Mouse (Mus musculus) thymus, postnatal 10 days (tissue): ENCODE results near the gene Dnaic2.

Experiments used
- DNase-seq, 2 experiments: peaks; one replicate each; pipeline ENCODE4 v3.0.0; 2021; ENCODE audit warnings: low spot score in 2 of 2

Dnaic2 gene

DNA sequence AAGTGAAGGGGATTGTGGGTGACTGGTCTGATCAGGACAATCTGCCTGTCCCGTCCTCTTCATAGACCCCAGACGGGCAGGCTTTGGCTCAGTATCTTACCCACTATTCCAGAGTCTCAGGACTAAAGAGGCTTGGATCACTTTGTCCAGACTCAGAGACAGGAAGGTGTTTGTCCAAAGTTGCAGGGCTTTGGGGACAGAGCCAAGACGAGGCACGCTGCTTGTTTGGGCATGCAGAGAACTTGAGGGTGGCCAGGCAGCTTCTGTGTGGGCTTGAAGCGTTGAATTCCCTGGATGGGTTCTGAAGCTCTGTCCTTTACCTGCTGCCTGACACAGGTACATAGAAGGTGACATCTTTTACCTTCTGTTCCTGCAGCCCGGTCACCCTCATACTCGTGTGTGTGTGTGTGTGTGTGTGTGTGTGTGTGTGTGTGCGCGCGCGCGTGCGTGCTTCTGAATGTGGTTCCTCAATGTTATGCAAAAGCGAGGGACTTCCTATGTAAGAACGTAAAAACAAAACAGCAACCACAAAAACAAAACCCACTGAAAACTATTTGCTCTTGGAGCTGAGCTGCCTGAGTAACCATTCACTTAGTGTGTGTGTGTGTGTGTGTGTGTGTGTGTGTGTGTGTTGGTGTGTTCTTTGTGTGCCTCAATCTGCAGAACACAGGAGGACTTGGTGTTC lies 24.8 kb upstream of the Dnaic2 start:
- DNase-seq = no peak

DNA sequence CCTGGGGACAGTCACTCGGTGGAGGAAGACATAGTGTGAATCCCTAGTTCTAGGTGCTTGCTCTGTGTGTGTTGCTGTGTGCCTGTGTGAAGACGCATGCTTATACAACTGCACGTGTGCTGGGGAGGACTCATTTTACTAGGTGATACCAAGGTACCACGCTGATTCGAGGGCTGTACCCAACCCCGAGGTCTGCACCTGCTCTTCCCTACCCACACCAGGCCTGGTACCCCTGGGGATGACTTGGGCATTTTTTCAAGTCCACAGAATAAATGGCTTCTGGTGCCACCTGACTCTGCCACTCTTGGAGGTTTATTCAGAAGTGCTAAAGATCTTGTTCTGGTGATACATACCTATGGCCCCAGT lies 24.2 kb upstream of the Dnaic2 start:
- DNase-seq = no peak

DNA sequence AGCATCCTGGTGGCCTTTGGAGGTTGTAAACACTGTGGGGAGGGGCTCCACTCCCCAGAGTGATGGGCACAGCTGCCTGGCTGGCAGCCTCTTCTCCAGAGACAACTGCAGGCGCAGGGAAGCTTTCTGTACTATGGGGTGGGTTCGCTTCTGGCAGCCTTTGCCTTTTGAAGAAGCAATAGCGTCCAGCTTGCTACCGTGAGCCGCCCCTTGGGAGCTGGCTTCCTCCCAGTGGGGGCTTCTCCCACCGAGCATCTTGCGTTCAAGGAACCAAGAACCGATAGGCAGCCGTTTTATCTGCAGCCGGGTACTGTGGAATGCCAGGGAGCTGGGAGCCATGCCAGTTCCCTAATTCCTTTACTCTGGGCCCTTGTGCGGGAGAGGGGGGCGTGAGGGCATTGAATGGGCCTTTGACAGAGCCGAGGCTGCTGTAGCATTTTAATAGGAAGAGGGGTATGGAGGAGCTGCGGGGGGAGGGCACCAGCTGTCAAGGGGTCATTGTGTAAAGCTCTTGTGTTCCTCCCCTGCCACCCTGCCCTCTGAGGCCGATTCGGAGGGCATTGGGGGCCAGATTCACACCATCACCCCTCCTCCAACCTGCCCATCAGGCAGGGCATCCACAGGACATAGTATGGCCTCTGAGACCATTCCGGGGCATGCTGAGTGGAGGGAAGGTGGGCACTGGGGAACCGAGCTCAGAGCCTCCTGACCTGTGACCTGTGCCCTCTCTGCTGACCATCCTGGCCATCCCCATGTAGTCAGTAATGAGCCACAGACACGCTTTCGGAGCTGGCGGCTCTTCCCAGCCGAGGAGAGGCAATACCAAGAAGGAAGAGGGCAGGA lies 22.9 kb upstream of the Dnaic2 start:
- DNase-seq = no peak

DNA sequence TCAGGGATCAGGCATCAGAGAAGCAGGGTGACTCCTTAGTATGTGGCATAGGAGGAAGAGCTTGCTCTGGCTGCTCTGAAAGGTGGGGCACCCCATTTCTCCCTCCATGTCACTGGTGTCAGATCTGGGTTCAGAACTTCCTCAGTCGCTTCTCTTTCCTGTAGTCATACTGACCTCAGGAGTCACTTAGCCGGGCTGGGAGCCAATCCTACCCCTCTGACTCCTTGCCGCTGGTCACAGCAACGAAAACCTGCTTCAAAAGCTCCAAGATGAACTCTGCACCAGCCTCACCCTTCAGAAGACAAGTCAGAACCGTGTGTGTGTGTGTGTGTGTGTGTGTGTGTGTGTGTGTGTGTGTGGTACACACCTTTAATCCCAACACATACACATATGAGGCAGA lies 20.9 kb upstream of the Dnaic2 start:
- no peak for DNase-seq

DNA sequence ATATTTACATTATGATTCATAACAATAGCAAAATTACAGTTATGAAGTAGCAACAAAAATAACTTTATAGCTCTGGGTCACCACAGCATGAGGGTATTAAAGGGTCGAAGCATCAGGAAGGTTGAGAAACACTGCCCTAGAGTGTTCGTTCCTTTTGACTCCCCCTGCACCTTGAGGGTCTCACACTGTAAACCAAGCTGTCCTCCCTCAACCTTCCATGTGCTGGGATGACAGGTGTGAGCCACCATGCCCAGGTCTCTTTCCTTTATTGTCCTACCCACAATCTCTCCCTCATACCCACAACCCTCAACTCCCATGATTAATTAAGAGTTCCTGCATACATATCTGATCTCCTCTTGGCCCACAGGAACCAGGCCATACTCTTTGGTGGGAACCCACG lies 15.8 kb upstream of the Dnaic2 start:
- no peak for DNase-seq

DNA sequence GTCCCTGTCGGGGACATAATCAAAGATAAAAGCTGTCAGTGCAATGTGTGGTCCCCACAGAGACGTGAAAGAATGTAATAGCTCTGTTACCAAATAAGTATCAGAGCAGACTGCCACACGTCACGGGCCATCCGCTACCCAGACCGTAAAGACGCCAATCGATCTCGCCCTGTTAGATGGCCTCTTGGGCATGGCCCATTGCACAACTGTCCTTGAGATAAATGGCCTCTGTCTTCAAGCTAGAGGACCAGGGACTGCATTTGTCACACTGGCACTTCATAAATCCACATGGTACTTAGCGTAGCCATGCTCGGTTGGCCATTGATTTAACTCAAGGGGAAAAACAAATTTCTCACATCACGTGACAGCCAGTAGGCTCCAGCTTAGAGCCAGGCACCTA lies 15.3 kb upstream of the Dnaic2 start:
- DNase-seq = no peak

DNA sequence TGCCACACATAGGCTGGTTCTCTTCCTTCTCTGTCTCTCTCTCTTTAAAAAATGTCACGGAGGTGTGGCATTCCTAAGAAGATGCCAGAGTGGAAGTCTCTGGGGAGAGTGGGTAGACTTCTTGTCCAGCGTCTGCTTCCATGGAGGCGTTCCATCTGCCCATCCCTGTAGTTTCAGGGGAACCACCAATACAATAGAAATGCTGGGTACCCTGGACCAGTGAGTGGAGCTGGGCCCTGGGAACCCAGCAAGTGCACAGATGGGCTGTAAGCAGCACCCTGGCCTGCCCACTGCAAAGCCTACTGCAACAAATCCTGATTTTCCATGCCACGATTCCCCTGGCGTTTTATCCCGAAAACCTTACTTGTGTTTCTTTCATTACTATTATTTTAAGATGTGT lies 12.7 kb upstream of the Dnaic2 start:
- no peak for DNase-seq

DNA sequence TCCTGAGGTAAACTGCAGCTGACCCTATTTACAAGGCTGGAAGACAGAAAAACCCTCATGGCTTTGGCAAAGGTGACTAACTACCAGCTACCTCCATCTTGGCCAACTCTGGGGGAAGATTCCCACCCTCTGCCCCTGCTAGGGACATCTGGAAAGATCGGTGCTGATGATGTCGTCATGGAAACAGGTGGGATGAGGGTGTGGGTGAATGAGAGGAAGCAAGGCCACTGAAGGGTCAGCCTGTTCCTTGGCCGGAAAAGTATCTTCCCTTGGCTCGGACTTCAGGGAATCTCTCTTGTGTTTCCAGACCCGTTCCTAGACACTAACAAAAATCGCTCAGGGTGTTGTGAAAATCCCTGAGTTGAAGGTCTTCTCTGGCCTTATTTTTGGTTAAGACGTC lies 11.7 kb upstream of the Dnaic2 start:
- DNase-seq = no peak

DNA sequence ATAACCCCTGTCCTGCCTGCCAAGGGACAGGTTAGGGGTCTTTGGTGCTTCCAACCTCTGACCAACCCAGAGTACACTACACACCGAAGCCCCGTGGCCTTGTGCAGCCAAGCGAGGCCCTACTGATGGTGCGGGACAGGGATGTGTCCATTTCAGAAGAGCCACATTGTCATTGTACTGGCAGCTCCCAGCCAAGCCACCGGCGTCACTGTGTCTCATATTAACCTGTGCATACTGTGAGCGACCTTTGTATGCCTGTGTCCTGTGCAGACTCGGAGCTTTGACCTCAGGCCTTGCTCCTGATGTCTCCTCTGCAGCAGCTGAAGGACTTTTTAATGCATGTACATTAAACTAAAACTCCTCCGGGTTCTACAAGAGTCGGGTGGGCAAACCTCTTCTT lies 6.7 kb upstream of the Dnaic2 start:
- no peak for DNase-seq

DNA sequence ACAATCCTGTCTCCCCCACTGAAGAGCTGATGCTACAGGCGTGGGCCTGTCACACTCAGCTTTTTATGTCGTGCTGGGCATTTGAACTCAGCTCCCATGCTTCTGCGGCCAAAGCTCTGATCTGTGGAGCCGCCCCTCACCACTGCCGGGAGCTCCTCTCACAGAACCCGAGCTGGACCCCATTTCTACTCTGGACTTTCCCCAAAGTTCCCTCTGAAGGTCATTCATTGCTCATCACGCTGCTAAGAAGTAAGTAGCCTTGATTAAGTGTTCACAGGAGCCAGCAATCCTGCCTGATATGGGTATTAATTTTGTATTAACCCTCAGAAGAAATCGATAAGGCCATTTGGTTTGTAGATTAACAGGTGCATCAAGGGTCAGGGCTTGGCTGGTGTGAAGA lies 4.8 kb upstream of the Dnaic2 start:
- no peak for DNase-seq

DNA sequence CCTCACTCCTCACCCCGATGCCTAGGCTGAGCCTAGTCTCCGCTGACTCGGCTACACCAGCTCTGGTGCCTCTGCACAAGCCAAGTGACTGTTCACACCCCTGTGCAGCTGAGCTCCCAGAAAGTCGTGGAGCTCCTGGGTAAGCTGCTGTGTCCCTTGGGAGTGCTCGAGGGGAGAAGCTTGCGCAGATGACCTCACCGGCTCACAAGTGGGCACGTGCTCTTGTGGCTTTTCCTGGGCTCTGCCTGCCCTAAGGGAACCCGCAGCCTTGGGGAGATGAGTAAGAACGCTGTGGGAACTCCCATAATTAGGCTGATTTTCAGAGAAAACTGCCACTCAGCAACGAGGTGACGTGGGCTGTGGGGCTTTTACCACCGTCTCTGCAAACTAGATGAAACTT lies 4.2 kb upstream of the Dnaic2 start:
- no peak for DNase-seq

DNA sequence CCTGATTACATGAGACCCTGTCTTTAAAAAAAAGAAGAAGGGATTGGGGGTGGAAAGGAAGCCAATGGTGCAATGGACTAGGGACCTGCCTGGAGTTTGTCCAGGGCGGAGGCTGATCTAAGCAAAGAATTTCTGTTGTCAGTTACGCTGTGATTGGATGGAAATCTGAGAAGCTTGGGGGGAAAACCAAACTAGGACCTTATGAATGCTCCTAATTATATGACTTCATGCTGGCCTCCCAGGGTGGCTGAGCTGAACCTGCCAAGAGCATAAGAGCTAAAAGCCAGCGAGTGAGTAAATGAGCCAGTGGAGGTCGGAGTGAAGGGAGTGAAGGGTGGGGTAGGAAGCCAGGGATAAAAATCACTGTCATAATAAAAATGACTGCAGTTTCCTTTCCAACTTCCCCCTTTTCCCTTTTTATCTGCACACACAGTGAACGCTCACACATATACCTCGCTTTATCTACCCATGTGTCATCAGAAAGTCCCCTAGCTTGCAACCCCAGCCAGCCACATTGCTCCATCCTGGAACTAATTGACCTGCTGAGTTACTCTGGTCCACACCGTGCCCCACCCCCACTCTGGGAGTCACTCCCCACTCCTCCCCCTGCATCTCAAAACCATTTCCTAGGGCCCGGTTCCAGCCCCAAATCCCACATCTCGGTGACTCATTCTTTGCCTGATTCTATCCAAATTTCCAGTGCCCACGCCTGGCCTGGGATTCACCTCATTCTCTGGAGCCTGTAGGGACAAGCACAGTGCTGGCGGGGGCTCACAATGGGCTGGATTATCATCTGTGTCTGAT lies 2.2 kb upstream of the Dnaic2 start:
- DNase-seq = no peak

DNA sequence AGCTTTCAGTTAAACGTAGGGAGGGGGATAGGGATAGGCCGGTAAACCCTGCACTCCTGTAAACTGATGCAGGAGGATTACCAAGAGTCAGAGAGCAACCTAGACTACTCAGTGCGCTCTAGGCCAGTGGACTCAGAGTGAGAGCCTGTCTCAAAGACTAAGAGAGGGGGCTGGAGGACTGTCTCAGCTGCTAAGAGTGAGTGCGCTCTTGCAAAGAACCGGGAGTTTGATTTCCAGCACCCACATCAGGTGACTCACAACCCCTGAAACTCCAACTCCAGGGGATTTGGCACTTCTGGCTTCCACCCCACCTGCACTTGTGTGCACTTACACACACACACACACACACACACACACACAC lies 598 bp downstream of the Dnaic2 start:
- no peak for DNase-seq

DNA sequence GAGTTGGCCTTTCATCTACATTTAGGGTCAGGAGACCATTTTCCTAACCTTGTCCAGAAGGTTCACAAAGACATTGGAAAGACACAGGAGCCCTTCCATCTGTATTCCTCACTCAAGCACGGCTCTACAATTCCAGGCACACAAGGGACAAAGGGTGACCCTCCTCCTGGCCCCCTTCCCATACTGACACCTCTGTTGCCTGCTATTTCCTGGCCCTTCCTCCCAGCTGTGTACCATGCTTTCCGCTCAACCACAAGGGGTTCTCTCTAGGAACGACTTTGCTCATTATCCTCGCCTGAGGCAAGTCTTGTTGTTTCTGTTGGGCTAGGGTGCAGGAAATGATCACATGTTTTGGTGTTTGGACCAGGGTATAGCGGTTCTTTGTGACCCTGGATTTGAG lies 1.1 kb downstream of the Dnaic2 start:
- DNase-seq = no peak

DNA sequence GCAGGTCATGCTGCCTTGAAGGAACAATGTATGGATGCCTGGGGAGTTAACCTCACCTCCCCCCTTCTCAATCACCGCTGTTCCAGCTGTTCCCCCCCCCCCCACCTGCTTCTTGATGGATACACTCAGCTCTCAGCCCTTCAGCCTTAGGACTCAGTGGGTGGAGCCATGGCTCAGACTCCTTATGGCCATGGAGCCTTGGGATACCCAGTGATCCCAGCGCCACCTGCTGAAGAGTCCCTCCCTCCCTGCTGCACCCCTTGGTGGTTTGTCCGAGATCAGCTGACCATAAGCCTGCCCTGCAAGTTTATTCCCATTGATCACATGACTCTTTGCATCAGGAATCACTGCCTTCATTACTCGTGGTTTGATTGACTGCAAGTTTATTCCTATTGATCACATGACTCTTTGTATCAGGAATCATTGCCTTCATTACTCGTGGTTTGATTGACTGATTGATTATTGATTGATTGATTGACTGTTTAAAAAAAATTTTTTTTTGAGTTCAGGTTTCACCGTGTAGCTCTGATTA lies 2.7 kb downstream of the Dnaic2 start:
- DNase-seq = no peak

DNA sequence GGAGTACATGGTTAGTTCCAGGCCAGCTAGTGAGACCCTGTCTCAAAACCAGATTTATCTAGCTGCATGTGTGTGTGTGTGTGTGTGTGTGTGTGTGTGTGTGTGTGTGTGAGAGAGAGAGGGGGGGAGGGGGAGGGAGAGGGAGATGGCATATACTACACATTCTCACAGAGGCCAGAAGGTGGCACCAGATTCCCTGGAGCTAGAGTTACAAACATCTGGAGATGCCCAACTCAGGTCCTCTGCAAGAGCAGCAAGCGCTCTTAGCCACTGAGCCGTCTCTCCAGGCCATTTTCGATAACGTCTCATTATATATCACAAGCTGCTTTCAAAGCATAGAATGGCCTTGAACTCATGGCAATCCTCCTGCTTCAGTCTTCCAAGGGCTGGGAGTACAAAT lies 4.5 kb downstream of the Dnaic2 start:
- DNase-seq = no peak

DNA sequence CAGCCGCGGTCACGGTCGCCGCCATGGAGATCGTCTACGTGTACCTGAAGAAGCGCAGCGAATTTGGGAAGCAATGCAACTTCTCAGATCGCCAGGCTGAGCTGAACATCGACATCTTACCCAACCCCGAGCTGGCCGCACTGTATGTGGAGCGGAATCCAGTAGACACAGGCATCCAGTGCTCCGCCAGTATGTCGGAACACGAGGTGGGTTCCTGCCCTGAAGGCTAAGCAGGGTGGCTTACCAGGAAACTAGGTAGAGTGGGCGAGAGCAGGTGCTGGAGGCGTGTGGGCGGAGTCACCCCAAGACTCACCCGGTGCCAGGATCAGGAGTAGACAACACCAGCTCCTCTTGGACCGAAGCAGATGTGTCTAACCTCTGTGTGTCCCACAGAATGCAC lies 5.7 kb downstream of the Dnaic2 start:
- no peak for DNase-seq

DNA sequence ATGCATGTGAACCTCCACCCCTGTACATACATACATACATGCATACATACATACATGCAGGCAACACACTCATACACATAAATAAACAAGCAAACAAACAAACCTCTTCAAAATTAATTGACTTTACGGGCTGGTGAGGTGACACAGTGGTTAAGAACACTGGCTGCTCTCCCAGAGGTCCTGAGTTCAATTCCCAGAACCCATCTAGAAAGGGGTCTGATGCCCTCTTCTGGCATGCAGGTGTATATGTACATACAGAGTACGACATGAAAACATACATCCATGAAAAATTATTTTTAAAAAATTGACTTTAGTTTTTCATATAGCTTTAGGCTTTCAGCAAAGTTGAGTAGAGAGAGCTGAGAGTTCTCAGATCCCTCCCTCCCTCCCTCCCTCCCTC lies 8.9 kb downstream of the Dnaic2 start:
- DNase-seq = no peak

DNA sequence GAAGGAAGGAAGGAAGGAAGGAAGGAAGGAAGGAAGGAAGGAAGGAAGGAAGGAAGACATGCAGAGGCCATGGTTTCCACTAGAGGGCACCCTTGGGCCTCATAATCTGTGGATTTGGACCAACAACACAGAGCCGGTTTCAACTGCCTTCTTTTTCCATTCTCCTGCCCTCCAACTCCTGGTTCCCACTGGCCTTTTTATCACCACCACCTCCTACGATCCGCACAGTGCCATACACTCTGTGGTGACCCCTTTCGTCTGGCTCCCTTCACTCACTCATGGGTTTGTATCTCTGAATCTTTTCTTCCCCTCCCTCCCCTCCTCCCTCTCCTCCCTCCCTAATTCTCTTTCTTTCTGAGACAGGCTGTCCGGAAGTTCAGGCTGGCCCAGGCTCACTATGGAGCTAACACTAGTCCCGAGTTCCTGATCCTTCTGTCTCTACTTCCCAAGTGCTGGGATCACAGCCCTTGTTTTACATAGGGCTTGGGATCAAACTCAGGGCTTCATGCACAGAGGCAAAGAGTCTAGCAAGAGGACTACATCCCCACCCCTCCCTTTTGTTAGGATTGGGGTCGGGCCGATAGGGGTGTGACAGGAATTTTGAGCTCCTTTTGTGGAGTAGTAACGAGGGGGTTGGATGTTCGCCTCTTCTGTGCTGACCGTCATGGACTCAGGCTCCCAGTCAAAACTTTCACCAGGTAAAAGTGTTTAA lies 9.9 kb downstream of the Dnaic2 start:
- peak in 1 of 2 experiments; percentile 20 for DNase-seq

DNA sequence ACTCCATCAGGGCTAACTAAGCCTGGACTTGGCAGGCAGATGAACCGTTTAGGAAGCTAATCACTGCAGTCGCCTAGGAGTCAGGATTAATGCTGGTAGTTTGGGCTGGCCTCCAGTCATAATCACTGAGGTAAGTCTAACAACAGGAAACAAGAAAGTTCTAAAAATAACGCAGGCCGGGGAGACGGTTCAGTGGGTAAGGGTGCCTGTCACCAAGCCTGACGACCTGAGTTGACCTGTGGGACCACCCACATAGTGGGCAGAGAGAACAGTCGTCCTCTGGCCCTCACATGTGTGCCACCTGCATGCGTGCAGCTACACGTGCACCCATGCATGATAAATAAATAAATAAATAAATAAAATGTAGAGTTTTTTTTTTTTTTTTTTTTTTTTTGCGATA lies 13.4 kb downstream of the Dnaic2 start:
- no peak for DNase-seq

DNA sequence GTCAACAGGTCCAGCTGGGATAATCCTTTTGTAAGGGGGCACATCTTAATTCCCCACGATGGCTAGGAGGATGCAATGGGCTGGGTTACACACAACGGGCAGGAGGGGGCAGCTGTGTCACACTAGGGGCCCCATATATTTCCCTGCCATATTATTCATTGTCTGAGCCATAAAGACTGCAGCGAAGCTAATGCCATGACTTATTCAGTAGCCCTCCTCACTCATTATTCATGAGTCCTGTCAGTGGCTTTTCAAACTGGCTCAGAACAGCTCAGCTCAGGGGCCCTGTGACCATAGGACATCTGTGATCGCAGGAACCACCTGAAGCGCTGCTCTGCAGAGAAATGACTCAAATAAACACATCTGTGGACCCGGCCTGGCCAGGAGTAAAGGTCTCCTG lies 14.2 kb downstream of the Dnaic2 start:
- no peak for DNase-seq

DNA sequence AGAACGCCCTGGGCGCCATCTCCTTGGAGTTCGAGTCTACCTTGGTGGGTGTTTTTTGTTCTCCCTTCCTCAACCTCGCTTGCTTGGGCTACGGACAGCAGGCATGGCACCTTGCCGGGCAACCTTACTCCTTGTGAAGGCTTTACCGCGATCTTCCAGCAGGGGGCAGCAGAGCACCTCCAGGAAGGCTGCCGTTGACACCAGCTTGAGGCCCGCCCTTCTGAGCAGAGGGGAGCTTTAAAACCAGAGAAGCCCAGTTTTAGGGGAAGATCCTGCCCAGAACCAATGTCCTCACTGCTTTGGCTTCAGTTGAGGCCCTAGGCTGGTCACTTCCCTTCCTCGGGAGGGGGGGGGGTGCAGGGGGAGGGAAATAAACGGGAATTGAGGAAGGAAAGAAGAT lies 17.9 kb downstream of the Dnaic2 start:
- peak; percentile 59 to 91 for DNase-seq
